Mouse (Mus musculus) G1E-ER4 (cell line): ENCODE data around the gene Lonrf2. TPM values are rescaled to one million over a fixed set of nuclear protein-coding genes. Genes with fewer than 3 reads are reported as not detected.

Experiments
- GATA1 ChIP-seq: IDR thresholded peaks from one replicate; pipeline ENCODE4 v1.8.0; 2012; ENCODE audit warnings: low read length, inconsistent platforms
- polyA plus RNA-seq: library from polyadenylated mRNA; stranded (reverse); fragments of >175 nt; gene quantifications from 2 replicates; pipeline ENCODE4 v1.2.3, GENCODE M21; 2012

The Lonrf2 gene
- polyA plus RNA-seq, 1 experiment = 3.7 TPM

DNA sequence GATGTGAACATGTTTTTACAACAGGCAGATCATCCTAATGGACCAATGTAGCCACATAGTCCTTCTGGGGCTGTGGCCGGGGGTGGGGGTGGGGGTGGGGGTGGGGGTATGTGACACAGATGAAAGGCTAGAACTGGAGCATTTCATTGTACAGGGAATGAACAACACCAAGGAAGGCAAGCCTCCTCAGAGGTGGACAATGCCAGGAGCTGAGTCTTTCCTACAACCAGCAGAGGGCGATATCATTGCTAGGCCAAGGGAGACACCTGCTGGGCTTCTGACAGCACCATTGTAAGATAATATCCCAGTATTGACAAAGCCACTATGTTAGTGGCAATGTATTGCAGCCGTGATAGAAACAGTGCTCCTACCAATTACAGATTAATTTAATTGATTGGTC lies 37.2 kb downstream of the Lonrf2 start:
- TF ChIP-seq GATA1 = no peak

DNA sequence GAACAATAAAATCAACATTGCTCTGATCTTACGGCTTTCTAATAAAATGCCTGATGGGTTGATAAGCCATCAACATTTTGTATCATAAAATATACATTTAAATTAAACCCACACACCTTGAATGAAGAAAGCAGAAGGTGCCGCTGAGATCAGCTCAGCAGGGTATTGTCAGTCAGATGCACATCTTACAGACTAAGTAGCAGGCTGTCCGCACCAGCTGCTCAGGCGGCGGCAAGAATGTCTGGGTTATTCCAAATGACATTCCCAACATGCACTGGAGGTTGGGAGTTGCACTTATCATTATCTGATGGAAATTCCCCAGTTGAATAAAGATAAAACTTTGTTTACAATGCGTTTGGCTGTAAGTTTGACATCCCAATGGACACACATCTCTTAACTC lies 39.6 kb downstream of the Lonrf2 start:
- TF ChIP-seq GATA1 = no peak

GRCm38 (mm10) chr1:38795496-38795895 lies 41.0 kb downstream of the Lonrf2 start:
- TF ChIP-seq GATA1 = no peak

DNA sequence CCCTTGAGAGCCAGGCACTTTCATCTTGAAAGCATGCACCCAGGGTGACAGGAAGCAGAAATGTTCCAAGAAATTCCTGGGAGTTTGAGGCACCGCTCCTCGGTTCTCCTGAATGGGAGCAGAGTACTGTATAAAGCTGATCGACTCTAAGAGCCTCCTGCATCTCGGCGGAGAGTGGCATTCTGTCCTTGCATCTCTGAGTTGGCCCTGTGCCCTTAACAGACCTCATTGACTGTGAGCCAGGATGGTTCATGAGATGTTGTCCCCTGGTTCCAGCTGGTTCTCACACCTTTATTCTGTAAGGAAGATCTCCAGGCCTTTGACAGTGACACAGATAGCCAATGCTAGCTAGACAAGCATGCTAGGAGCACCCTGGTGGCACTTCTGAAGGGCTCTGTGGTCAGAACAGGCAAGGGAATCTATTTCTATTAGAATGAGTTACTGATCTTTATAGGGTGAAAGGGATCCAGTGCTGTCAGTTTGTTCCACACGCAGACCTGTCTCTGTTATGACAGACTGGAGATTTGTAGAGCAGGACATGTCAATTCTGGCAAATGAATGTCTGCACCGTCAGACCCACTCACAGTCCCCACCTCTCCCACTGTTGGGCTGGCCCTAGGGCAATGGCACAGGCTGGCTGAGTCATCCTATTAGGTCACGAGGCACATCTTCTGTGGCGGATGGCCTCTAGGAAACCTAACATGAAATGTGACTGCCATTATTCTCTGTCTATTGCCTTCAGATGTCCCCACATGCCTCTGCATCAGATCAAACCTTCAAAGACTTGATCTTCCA lies 45.3 kb downstream of the Lonrf2 start:
- no peak for TF ChIP-seq GATA1

GRCm38 (mm10) chr1:38789988-38790602 lies 46.4 kb downstream of the Lonrf2 start:
- TF ChIP-seq GATA1 = no peak

- TF ChIP-seq GATA1 = no peak
Observed at GRCm38 (mm10) chr1:38788904-38789303, 47.6 kb downstream of the Lonrf2 start.

- no peak for TF ChIP-seq GATA1
Observed at GRCm38 (mm10) chr1:38787443-38787842, 49.1 kb downstream of the Lonrf2 start.

GRCm38 (mm10) chr1:38786358-38786757 lies 50.2 kb downstream of the Lonrf2 start:
- TF ChIP-seq GATA1 = no peak

GRCm38 (mm10) chr1:38778271-38778670 lies 58.2 kb downstream of the Lonrf2 start:
- no peak for TF ChIP-seq GATA1

- TF ChIP-seq GATA1 = no peak
Observed at GRCm38 (mm10) chr1:38777500-38777899, 59.0 kb downstream of the Lonrf2 start.

- TF ChIP-seq GATA1 = no peak
Observed at GRCm38 (mm10) chr1:38775713-38776112, 60.8 kb downstream of the Lonrf2 start.

DNA sequence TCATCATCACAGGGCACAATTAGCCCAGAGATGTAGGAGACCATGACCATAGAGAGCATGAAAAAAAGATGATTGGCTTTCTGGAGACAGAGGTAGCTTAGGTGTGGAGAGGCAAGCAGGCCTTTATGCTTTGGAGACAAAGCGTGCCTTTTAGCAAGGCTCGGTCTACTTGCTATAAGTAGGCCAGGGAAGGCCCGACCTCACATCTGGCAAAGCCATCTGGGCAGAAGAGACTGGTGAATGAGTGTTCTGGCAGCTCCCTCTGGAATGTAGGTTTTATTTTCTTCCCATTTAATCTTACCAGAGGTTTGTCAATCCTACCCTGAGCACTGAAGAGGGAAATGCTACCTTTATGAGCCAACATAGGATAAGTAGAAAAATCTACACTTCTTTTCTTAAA lies 65.8 kb downstream of the Lonrf2 start:
- no peak for TF ChIP-seq GATA1

GRCm38 (mm10) chr1:38769920-38770319 lies 66.6 kb downstream of the Lonrf2 start:
- no peak for TF ChIP-seq GATA1

- no peak for TF ChIP-seq GATA1
Observed at GRCm38 (mm10) chr1:38767812-38768211, 68.7 kb downstream of the Lonrf2 start.

DNA sequence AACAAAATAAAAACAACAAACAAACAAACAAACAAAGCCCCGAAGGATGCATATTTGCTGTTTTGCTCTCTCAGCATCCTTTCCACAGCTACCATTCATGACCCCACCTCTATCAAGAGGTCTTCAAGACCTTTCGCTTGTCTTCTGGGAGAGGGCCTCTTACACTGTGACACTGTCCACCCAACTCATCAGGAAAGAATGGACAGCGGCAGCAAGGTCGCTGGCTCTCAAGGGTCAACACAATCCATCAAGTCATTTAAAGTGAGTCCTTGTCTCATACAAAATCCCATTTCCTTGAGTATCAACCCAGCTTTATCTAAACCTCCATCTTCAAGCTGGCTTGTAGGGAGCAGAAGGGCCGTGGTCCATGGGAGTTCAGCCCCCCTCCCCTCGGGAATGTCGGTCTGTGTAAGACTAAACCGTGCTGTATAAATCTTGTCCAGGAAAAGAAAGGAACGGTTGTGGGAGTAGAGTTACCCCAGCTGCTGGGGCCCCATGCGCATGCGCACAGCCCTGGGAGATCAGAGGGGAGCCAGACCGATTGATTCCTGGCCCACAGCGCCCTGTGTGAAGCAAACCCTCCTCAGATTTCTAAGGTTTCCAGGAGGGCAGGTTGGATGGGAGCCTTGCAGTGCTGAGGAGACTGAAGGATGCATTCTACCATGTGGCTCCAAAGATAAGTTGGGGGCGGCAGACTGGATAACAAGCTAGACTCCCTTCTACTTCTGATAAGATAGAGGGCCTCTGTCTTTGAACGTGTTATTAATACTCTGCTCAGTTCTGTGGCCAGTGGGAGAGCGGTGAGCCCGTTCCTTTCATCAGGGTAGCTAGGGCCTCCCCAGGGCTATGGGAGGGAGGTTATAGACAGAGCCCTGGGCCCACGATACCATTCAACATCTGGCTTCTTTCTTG lies 69.6 kb downstream of the Lonrf2 start:
- TF ChIP-seq GATA1 = peak; percentile 99

GRCm38 (mm10) chr1:38766254-38766653 lies 70.3 kb downstream of the Lonrf2 start:
- no peak for TF ChIP-seq GATA1
